Mouse (Mus musculus) spleen, postnatal 14 days (tissue): ENCODE measurements at regions not wholly inside any gene's neighbourhood (a gene's known extent, or its start where the extent isn't known, plus 50 kb on each side); places are given as distances from the start of the nearest gene placed in this dataset.

Experiments
- DNase-seq, 2 experiments: peaks; one replicate each; pipeline ENCODE4 v3.0.0; 2021 to 2022; ENCODE audit warnings: low spot score in 2 of 2

- no peak for DNase-seq
Measured at GRCm38 (mm10) chr16:78156876-78157232, 144.4 kb upstream of the Cxadr start.

DNA sequence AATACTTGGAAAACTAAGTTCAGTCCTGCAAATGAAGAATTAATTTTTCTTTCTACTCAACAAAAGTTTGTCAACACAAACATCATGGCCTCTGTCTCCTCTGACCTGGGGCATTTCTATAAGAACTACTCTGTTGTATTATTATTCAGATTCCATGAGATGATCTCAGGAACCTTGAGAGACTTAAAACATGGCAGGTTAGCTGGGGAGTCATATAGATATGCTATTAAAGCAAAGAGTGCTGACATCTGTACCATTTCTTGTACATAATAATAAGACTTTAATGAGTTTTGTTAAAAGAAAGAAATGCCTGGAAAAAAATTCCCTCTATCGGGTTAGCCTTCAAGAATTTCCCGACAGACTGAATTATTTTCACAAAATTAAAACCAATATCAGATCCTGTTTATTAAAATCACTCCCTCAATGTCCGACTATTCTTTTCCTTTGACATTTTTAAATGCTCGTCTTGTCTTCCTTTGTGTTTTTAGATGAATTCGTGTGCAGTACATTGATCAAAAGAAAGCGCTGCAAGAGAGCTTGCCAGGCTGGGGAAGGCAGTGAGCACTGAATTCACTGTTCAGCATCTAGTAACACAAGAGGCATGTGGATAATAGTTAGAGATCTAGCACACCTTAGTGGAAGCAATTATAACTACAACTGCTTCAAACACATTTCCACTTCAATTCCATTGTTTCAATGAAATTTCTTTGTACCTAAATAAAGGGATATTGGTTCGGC lies 145.0 kb upstream of the Cxadr start:
- no peak for DNase-seq

DNA sequence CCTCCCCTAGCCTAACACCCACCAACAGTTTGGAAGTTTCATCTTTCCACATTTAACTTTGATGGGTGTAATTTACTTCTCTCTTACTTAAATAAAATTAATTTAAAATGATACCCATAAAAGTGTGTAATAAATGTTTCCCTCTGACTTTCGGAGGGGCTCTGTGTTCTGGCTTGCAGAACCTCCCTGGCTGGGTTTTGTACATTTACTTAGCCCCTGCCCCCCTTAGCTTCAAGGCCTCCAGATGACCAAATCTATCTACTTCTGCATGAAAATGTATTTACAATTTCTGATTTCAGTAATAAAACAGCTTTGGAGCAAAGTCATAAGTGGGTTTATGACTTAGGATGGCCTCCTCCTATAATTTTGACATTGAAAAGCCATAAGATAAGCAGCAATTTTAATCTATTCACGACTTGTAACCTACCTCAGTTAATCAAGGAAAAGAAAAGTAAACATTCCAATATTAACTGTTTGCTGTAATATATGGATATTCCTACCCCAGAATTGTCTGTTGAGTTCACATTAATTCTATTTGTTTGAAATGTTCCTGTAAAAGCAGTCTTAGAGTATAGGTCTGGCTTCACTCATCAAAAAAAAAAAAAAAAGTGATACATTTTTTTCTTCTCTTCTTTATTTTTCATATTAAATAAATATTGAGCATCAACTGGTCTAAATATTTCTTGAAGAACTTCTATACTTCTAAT lies 147.2 kb upstream of the Cxadr start:
- DNase-seq, result no peak

DNA sequence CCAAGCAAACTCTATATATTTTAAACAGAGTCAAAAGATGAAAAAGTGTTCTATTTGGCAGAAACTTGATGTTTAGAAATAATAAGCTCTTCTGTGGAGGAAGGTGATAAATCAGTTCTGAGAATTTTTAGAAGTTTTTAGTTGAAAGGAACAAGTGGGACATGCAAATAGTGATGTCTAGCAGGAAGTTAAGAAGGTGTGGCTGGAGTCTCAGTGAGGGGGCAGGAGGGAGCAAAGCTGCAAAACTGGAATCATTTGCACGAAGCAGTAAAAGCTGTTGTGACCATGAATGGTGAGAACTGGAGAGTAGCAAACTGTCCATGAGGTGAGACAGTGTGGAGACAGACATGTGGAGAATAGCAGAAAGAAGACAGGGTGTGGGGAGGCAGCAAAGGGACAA lies 157.1 kb upstream of the Cxadr start:
- DNase-seq, result no peak

DNA sequence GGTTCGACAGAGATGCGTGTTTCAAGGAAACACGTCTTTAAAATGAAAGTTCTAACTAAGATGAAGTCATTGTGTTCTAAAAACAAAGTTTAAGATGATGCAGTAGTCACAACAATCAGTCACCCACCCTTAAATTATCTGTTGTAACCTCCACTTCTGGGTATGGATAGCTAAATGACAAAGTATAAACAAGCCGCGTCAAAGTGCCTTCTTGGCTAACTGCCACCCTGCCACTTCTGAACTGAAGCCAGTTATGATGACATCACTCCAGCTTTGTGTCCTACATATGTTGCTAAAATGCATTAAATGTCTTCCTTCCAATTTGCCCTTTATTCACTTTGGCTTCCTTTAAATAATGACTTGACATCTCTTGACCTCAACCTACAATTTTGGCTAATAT lies 165.8 kb upstream of the Cxadr start:
- no peak for DNase-seq

GRCm38 (mm10) chr16:78134531-78134930 lies 166.8 kb upstream of the Cxadr start:
- DNase-seq, result no peak

- no peak for DNase-seq
Measured at GRCm38 (mm10) chr16:78121668-78122067, 179.6 kb upstream of the Cxadr start.

DNA sequence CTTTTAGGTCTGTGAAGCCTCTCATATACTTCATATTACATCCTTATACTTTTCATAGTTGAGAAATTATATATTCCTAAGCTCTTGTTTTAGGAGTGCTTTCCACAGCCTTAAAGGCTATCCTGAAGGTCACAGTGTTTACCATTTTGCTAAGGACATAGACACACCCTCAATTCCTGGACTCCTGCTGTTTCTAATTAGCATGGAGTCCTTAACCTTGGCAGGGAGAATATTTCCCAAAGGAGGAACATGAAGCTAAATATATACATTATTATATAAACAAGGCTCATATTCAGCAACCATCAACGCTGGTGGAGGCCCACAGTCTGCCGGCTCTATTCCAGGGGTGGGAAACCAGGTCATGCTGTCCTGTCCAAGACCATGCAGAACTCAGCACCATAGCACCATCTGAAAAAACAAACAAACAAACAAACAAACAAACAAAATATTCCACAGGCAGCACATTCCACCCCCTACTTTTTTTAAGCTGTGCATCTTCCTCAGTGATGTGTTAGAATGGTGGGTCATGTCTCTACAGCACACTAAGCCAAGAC lies 180.9 kb upstream of the Cxadr start:
- DNase-seq, result no peak

- no peak for DNase-seq
Measured at GRCm38 (mm10) chr16:78104246-78104645, 197.0 kb upstream of the Cxadr start.

- DNase-seq, result no peak
Measured at GRCm38 (mm10) chr16:78101415-78102326, 199.6 kb upstream of the Cxadr start.

- DNase-seq, result no peak
Measured at GRCm38 (mm10) chr16:78099842-78100241, 201.4 kb upstream of the Cxadr start.

GRCm38 (mm10) chr16:78099114-78099513 lies 202.2 kb upstream of the Cxadr start:
- no peak for DNase-seq

DNA sequence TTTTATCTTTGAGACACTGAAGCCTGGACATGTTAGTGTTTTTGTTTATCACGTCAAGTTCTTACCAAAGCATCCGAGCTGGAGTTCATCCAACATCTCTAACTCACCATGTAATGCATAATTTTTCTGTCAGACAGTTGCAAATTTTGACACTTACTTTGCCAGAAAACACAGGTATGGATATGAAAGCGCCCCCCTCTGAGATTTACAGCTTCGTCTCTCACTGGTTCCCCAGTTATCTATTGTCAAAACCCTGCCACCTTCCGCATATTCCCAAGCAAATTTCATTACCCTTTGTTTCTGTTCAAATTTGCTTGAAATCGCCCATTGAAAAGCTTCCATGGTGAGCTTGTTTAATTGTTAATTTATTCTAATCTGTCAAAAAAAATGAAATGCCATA lies 202.7 kb upstream of the Cxadr start:
- DNase-seq, result no peak

DNA sequence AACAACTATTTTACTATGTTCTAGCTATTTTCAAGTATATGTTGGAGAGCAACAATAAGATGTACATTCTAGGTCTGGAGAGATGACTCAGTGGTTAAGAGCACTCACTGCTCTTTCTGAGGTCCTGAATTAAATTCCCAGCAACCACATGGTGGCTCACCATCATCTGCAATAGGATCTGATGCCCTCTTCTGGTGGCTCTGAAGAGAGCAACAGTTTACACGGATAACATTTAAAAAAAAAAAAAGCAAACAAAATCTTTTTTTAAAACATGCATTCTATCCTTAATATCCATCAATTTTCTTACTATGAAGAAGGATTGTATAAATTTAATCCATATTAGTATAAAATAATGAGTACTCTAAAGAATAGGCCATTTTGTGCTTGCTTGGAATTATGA lies 204.7 kb upstream of the Cxadr start:
- no peak for DNase-seq

DNA sequence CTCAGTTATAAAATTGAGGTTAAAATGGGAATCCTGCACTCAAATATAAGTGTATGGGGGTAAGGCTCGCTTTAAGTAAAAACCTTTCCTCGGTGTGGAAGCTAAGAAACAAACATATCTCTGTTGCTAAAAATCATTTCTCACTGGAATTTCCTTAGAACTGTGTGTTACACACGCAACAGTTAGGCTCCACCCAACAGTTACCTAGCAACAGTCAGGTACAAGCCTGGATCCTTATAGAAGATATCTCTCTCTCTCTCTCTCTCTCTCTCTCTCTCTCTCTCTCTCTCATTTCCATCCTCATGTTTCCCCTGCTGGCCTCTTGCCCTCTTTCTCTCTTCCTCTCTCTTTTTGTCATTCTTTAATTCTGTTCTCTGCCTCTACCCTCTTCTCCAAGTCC lies 211.1 kb upstream of the Cxadr start:
- DNase-seq, result no peak

DNA sequence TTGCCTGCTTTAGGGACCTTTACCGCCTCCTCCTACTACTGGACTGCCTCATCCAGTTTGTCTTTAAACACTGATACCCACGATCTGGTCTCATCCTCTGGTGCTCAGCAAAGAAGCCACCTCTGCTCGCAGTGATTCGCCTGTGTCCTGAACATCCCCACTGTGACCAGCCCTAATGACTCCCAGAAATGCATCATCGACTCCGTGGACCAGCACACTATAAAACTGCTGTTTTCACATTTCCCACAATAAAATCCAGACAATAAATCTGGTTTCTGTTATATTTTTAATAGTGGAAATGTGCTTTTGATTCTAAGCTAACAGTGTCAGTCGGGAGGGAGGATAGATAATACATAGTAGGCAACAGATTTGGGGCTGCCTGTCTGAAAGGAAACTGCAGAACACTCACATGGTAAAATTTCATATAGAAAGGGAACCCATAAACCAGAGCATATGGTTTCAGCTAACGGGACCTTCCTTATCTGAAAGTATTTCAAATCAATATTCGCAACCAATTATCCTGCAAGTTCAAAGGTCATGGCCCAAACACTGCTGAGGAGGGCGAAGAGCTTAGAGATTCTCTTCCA lies 233.7 kb upstream of the Cxadr start:
- DNase-seq, result no peak

DNA sequence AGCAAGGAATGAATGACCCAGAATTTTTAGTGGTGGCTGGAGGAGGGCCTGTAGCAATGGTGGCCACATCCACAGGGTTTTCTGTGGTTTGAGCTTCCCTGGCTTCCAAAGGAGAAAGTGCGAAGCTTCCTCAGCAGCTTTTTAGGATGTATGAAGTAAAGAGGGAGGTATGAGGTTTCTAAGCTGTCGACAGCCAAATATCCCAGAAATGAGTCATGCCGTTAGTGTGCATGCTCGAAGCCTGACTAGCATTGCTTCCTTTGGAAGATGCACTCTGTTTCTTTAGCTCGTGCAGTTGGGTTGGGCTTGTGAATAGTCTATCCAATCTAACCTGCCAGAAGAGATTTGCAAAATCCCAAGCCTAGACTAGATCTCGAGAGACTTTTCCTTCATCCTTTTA lies 240.8 kb upstream of the Cxadr start:
- no peak for DNase-seq

DNA sequence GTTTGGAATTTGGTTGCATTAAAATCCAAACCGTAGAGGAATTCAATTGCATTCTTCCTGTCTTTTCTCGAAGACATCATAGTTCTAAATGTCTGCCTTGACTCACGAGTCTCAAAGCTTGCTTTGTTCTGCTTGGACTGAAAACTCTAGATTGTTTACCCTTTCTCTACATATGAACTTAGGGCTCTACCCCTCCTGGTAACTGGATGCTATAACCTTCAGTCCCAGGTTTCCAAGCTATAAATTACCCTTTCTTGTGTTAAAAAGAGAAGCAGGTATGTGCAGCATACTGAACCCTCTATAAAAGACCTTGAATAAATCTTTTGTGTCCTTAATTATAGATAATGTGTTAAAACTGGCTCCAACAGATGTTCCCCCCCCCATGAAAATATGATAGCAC lies 243.7 kb upstream of the Cxadr start:
- DNase-seq, result no peak

DNA sequence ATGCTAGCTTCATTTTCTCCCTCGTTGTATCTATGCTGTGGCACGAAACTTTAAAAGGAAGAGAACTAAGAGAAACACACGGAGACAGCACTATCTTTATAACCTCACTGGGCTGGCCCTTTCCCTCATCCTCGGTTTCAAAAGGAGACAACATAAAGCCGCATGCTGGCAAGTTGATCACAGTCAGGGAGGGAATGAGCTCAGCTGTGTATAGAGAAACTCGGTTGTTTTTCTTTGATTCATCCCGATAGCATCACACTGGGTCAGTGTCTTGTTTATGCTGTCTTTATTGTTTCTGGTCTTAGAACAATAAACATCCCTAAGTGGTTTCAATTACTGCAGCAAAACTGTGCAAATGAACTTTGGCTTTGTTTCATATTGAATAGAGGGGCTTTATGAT lies 249.2 kb upstream of the Cxadr start:
- DNase-seq, result no peak

DNA sequence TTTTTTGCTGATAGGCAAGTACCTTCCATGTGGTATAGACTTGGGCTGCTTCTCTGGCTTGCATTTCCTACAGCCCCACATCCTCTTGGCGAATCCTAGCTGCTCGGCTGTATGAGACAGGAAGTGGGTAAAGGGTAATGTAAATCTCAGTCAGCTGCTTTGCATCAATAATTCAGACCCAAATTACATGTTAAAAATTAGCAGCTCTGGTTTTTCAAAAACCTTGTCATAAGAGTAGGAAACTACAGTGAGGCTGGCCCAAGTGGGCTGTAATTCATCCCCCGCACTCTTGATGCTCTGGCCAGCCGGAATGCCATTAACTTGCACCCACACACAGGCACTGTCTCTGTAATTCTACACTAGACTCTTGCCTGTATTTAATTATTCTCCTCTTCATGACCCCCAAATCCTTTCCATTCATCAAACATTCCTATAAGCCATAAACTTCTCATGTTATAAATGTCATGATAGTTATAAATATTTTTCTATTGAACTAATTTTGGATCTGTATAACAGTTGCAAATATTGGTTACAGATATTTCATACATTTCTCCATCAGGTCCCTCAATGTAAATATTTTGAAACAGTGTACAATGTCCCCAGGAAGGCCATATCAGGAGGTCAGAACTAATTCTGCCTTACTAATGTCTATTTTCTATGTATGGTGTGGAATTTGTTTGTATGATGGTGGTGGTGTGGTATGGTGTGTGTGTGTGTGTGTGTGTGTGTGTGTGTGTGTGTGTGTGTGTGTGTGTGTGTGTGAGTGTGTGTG lies 261.0 kb upstream of the Cxadr start:
- DNase-seq, result no peak

DNA sequence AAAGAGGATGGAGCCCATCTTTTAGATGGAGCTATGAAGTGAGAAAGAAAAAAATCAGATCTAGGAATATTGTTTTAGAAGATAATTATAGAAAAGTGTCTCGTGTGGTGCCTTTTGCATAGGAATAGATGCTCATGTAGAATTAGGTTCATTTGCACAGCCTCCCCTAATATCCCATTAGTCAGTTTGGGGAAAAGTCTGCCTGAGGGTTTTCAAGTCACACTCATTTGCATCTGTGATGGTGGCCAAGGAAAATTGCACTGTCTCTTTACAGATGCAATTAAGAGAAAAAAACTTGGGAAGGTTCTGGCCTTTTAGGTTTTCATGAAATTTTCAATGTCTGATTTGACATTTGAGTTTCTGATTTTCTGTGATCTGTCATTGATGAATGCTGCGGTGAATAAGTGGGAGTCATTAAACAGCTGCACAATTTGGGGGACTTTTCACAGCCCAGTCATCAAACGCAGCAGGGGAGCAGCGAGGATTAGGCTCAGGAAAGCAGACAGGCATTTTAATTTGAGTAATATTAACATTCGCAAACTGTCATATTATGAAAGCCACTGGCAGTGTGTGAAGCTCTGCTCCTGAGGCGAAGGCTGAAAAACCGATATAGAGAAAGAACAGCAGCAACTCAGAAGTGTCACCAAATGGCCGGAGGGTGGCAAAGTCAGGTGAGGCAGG lies 281.5 kb upstream of the Cxadr start:
- DNase-seq, result no peak
